Mouse (Mus musculus): ENCODE measurements at regions not wholly inside any gene's neighbourhood (a gene's known extent, or its start where the extent isn't known, plus 50 kb on each side); places are given as distances from the start of the nearest gene placed in this dataset.
A peak's percentile ranks its signal among the peaks of the same experiment; 100 is the strongest.

DNA sequence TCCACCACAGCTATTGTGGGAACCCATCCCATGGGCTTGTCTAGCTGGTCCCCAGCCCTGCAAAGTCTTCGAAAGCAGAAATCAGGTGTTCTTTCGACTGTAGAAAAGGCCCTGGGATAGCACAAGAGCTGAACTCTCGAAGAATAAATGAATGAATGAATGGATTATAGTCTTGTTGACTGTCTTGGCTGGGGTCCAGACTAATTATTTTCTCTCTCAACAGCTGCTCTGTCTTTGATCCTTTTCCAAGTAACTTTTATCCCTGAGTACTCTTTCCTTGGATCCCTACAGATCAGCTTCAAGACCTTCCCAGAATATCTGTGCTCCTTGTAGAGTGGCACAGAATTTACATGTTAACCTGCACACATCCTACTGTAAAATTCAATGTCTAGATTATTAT is 266.3 kb upstream of the Msx2 start:
- no peak for ATAC-seq (ENCODE audit: low FRiP score, low read depth)
- Histone ChIP-seq H3K36me3 (ENCODE audit: control insufficient read depth, insufficient read depth, low read length) (no peaks in the 10 kb centered on the region), H3K27ac (replicated peaks; ENCODE audit: low read depth, low read length) (no peak overlapping the region), H3K9ac (ENCODE audit: low read depth, low read length, severe bottlenecking) (no peak overlapping the region), H3K9me3 (ENCODE audit: control insufficient read depth, low read length) (no peaks in the 10 kb centered on the region), H3K27me3 (ENCODE audit: control insufficient read depth, insufficient read depth, low read length) (no peaks in the 10 kb centered on the region), H3K4me1 (ENCODE audit: control insufficient read depth, insufficient read depth, low read length) (no peaks in the 10 kb centered on the region), H3K4me2 (replicated peaks; ENCODE audit: low read depth, low read length, severe bottlenecking) (no peak overlapping the region), H3K4me3 (replicated peaks; ENCODE audit: low read length) (no peak overlapping the region)
- no peak for DNase-seq (ENCODE audit: low spot score)
- TF ChIP-seq POLR2A (IDR thresholded peaks at IDR 0.05; ENCODE audit: borderline replicate concordance, extremely low read depth, insufficient read depth, insufficient read length), result no peak
- WGBS, result 69% methylated on average over 3 of the region's 3 CpGs

DNA sequence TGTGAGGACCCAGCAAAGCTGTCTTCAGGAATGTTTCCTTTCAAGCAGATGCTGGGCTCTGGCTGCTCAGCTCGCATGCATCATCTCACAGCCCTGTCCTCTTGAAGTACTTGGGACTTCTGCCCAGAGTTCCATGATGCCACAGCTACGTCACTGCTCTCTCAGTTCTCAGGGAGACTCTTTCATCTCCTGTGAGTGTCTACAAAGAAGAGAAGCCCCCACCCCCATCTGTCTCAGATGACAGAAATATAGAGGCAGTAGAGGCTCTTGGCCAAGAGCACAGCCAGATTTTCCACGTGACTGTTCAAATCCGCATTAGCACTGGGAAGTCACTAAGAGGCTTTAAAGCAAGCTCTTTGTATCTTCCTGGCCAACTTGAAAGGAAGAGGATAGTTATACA is 262.1 kb upstream of the Msx2 start:
- Histone ChIP-seq H3K4me3 (replicated peaks; ENCODE audit: low read length) (no peak overlapping the region), H3K27me3 (ENCODE audit: control insufficient read depth, insufficient read depth, low read length) (no peaks in the 10 kb centered on the region), H3K9me3 (ENCODE audit: control insufficient read depth, low read length) (no peaks in the 10 kb centered on the region), H3K4me2 (replicated peaks; ENCODE audit: low read depth, low read length, severe bottlenecking) (no peak overlapping the region), H3K9ac (ENCODE audit: low read depth, low read length, severe bottlenecking) (no peak overlapping the region), H3K36me3 (ENCODE audit: control insufficient read depth, insufficient read depth, low read length) (no peaks in the 10 kb centered on the region), H3K4me1 (ENCODE audit: control insufficient read depth, insufficient read depth, low read length) (no peaks in the 10 kb centered on the region), H3K27ac (replicated peaks; ENCODE audit: low read depth, low read length) (no peak overlapping the region)
- DNase-seq (ENCODE audit: low spot score), result peak; percentile 11
- no peak for TF ChIP-seq POLR2A (IDR thresholded peaks at IDR 0.05; ENCODE audit: borderline replicate concordance, extremely low read depth, insufficient read depth, insufficient read length)
- 43% methylated on average over 4 of the region's 4 CpGs for WGBS
- no peak for ATAC-seq (ENCODE audit: low FRiP score, low read depth)

DNA sequence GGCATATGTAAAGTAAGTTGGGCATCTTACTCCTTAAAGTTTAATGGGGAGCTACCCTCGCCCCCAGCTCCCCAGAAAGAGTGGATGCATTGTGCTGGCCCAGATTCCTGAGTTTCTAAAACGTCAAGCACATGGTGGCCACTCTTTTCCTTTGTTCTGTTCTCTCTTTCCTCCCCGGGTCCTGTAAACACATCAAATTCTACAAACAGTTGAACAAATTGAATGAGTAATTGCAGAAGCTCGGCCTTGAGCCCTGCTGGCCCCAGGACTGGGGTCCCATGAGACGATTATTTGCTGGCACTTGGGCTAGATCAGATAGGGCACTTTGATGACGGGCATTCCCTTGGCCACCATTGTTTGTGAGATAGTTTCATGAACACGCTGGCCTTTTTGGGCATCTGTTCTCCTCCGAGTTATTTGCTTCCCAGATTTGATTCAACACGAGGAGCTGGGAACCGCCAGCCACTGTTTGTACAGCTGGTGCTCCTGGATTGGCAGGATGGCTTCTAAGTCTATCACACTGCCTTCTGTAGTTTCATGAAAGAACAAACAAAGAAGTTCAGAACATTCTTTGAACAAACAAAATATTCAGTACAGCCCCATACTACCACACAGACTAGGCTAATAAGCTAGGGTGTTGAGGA is 257.5 kb upstream of the Msx2 start:
- 74% methylated on average over 10 of the region's 10 CpGs for WGBS
- DNase-seq (ENCODE audit: low spot score) (no peak), ATAC-seq (ENCODE audit: low FRiP score, low read depth) (no peak)

DNA sequence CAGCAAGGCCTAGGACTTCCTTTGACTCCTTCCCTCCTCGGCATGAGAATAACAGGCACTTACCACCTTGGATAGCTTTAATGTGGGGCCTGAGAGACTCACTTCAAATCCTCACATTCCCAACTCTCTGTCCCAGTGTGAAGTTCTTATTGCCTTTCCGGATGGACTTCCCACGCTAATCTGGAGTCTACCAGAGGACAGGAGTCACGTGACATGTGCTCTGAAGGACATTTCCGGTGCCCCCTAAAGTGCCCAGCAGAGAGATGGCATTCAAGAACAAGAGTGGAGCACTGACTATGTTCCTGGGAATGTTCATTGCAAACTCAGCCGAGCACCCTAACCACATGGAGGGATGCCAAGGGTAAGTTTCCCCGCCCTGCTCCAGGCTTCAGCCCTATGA is 257.0 kb upstream of the Msx2 start:
- WGBS, result 89% methylated on average over 7 of the region's 7 CpGs
- no peaks in the 10 kb centered on the region for H3K9me3 ChIP-seq (ENCODE audit: control insufficient read depth, low read length)
- no peak overlapping the region for H3K4me2 ChIP-seq (replicated peaks; ENCODE audit: low read depth, low read length, severe bottlenecking)
- TF ChIP-seq POLR2A (IDR thresholded peaks at IDR 0.05; ENCODE audit: borderline replicate concordance, extremely low read depth, insufficient read depth, insufficient read length), result no peak
- no peak for DNase-seq (ENCODE audit: low spot score)
- no peaks in the 10 kb centered on the region for H3K36me3 ChIP-seq (ENCODE audit: control insufficient read depth, insufficient read depth, low read length)
- no peak overlapping the region for H3K27ac ChIP-seq (replicated peaks; ENCODE audit: low read depth, low read length)
- H3K4me1 ChIP-seq (ENCODE audit: control insufficient read depth, insufficient read depth, low read length), result no peaks in the 10 kb centered on the region
- no peaks in the 10 kb centered on the region for H3K27me3 ChIP-seq (ENCODE audit: control insufficient read depth, insufficient read depth, low read length)
- no peak overlapping the region for H3K4me3 ChIP-seq (replicated peaks; ENCODE audit: low read length)
- no peak for ATAC-seq (ENCODE audit: low FRiP score, low read depth)
- no peak overlapping the region for H3K9ac ChIP-seq (ENCODE audit: low read depth, low read length, severe bottlenecking)

More for the DNA sequence above, 257.5 kb upstream of the Msx2 start:
- no peaks in the 10 kb centered on the region for H3K4me1 ChIP-seq (ENCODE audit: control insufficient read depth, insufficient read depth, low read length)
- H3K9ac ChIP-seq (ENCODE audit: low read depth, low read length, severe bottlenecking), result no peak overlapping the region
- no peaks in the 10 kb centered on the region for H3K27me3 ChIP-seq (ENCODE audit: control insufficient read depth, insufficient read depth, low read length)
- no peak overlapping the region for H3K27ac ChIP-seq (replicated peaks; ENCODE audit: low read depth, low read length)
- no peaks in the 10 kb centered on the region for H3K9me3 ChIP-seq (ENCODE audit: control insufficient read depth, low read length)
- H3K36me3 ChIP-seq (ENCODE audit: control insufficient read depth, insufficient read depth, low read length), result no peaks in the 10 kb centered on the region
- H3K4me3 ChIP-seq (replicated peaks; ENCODE audit: low read length), result no peak overlapping the region
- no peak overlapping the region for H3K4me2 ChIP-seq (replicated peaks; ENCODE audit: low read depth, low read length, severe bottlenecking)
- no peak for TF ChIP-seq POLR2A (IDR thresholded peaks at IDR 0.05; ENCODE audit: borderline replicate concordance, extremely low read depth, insufficient read depth, insufficient read length)

DNA sequence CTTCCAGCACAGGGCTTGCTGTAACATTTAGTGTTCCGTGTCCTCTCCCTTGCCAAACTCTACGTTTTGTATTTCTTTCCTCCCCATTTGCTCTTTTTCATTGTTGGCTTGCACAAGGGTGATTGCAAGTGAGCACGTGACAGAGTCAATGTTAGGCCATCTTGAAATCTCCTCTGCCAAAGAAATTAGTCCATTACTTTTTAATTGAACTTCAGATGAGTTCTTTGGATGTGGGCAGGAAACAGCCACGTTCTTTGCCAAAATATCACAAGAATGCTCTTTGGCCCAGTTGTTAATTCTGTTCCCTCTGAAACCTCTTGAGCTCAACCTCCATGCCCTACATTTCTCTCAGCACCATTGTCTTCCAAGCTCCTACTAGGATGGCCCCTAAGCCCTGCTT is 253.2 kb upstream of the Msx2 start:
- Histone ChIP-seq H3K4me1 (ENCODE audit: control insufficient read depth, insufficient read depth, low read length) (no peaks in the 10 kb centered on the region), H3K27me3 (ENCODE audit: control insufficient read depth, insufficient read depth, low read length) (no peaks in the 10 kb centered on the region), H3K27ac (replicated peaks; ENCODE audit: low read depth, low read length) (no peak overlapping the region), H3K4me2 (replicated peaks; ENCODE audit: low read depth, low read length, severe bottlenecking) (no peak overlapping the region), H3K9ac (ENCODE audit: low read depth, low read length, severe bottlenecking) (no peak overlapping the region), H3K9me3 (ENCODE audit: control insufficient read depth, low read length) (no peaks in the 10 kb centered on the region), H3K4me3 (replicated peaks; ENCODE audit: low read length) (no peak overlapping the region), H3K36me3 (ENCODE audit: control insufficient read depth, insufficient read depth, low read length) (no peaks in the 10 kb centered on the region)
- no peak for DNase-seq (ENCODE audit: low spot score)
- TF ChIP-seq POLR2A (IDR thresholded peaks at IDR 0.05; ENCODE audit: borderline replicate concordance, extremely low read depth, insufficient read depth, insufficient read length), result no peak
- no peak for ATAC-seq (ENCODE audit: low FRiP score, low read depth)
- WGBS, result 87% methylated on average over 4 of the region's 4 CpGs

DNA sequence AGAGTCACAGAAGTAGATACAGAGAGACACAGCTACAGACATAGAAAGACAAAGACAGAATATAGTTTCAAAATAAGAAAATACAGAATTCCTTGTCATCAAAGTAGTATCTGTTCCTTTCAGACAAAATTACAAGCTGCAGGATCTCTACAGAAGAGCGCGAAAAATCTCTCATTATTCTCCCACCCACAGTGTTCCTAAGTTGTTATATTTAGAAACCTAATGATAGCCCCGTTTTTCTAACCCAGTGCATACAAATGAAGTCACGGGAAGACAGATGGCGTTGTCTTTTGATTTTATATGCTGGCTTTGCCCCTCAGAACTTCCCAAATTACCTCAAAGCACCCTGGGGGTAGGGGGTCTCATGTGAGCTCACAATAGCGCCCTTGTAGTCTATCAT is 250.0 kb upstream of the Msx2 start:
- no peaks in the 10 kb centered on the region for H3K36me3 ChIP-seq (ENCODE audit: control insufficient read depth, insufficient read depth, low read length)
- no peak overlapping the region for H3K9ac ChIP-seq (ENCODE audit: low read depth, low read length, severe bottlenecking)
- no peaks in the 10 kb centered on the region for H3K27me3 ChIP-seq (ENCODE audit: control insufficient read depth, insufficient read depth, low read length)
- H3K27ac ChIP-seq (replicated peaks; ENCODE audit: low read depth, low read length), result no peak overlapping the region
- TF ChIP-seq POLR2A (IDR thresholded peaks at IDR 0.05; ENCODE audit: borderline replicate concordance, extremely low read depth, insufficient read depth, insufficient read length), result no peak
- ATAC-seq (ENCODE audit: low FRiP score, low read depth) (no peak), DNase-seq (ENCODE audit: low spot score) (no peak)
- no peaks in the 10 kb centered on the region for H3K9me3 ChIP-seq (ENCODE audit: control insufficient read depth, low read length)
- no peak overlapping the region for H3K4me2 ChIP-seq (replicated peaks; ENCODE audit: low read depth, low read length, severe bottlenecking)
- H3K4me1 ChIP-seq (ENCODE audit: control insufficient read depth, insufficient read depth, low read length), result no peaks in the 10 kb centered on the region
- H3K4me3 ChIP-seq (replicated peaks; ENCODE audit: low read length), result no peak overlapping the region
- 60% methylated on average over 6 of the region's 6 CpGs for WGBS
